Mouse (Mus musculus): ENCODE data around the gene Shank1. TPM values are rescaled to one million over a fixed set of nuclear protein-coding genes. Genes with fewer than 3 reads are reported as not detected.
A peak's percentile ranks its signal among the peaks of the same experiment; 100 is the strongest.

Gene Shank1
- polyA plus RNA-seq, 1 experiment = 0.66 TPM

DNA sequence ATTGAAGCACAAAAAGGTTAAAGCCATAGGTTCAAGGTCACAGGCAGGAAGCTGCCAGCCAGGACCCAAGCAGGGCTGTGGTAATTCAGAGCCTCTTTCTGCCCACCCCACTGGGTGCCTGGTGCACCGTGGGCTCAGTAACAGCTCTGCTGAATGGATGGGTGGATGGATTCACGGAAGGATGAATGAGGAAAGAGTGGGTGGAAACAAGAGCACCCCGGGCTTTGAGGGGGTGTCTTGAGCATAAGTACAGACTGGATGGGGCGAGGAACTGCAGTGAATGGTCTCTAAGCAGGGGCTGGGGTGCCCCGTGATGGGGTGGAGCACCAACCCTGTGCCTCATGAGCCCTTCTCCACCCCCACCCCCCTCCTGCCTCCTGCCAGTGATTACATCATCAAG is 31.7 kb downstream of the Shank1 start:
- TF ChIP-seq CTCF (conservative IDR thresholded peaks at IDR 0.05; ENCODE audit: insufficient read depth, insufficient read length, low read depth, low read length) = no peak
- TF ChIP-seq POLR2A (IDR thresholded peaks at IDR 0.05; ENCODE audit: low read depth, low read length) = no peak
- no peak overlapping the region for H3K4me3 ChIP-seq (ENCODE audit: insufficient read depth, low read depth, low read length)
- H3K27me3 ChIP-seq (replicated peaks; ENCODE audit: control insufficient read depth, insufficient read depth, low read length) = no peaks in the 10 kb centered on the region
- no peak for DNase-seq
- no peaks in the 10 kb centered on the region for H3K36me3 ChIP-seq (ENCODE audit: control insufficient read depth, insufficient read depth, low read length)
- WGBS = 73% methylated on average over 5 of the region's 5 CpGs
- H3K27ac ChIP-seq (ENCODE audit: insufficient read depth, low read depth, low read length) = no peak overlapping the region
- no peaks in the 10 kb centered on the region for H3K4me1 ChIP-seq (ENCODE audit: control insufficient read depth, insufficient read depth, low read length)

DNA sequence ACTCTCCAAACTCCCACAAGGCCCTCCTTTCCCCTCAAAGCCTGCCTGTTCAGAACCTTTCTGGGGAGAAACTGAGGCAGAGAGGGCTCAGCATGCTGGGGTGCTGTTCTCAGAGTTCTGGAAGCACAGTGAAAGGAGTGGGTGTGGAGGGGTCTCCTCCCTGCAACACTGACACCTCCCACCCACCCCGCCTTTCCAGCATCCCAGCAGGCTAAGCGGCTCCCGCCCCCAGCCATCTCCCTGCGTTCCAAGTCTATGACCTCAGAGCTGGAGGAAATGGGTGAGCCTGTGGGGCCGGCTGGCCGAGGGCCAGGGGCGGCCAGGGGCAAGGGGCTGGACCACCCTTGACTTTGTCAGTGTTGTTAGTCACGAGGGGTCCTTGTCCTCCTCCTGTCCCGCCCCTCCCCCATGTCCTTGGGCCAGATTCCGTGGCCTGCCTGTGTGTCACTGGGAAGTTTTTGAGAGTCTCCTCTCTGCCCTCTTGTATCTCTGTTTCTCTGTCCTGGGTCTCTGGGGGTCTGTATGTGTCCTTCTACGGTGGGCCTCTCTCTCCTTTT is 33.5 kb downstream of the Shank1 start:
- TF ChIP-seq CTCF (conservative IDR thresholded peaks at IDR 0.05; ENCODE audit: insufficient read depth, insufficient read length, low read depth, low read length) (no peak), POLR2A (IDR thresholded peaks at IDR 0.05; ENCODE audit: low read depth, low read length) (no peak)
- Histone ChIP-seq H3K27ac (ENCODE audit: insufficient read depth, low read depth, low read length) (no peak overlapping the region), H3K4me1 (ENCODE audit: control insufficient read depth, insufficient read depth, low read length) (no peaks in the 10 kb centered on the region), H3K36me3 (ENCODE audit: control insufficient read depth, insufficient read depth, low read length) (no peaks in the 10 kb centered on the region), H3K27me3 (replicated peaks; ENCODE audit: control insufficient read depth, insufficient read depth, low read length) (no peaks in the 10 kb centered on the region), H3K4me3 (ENCODE audit: insufficient read depth, low read depth, low read length) (no peak overlapping the region)
- DNase-seq = no peak
- 19% methylated on average over 11 of the region's 11 CpGs for WGBS

DNA sequence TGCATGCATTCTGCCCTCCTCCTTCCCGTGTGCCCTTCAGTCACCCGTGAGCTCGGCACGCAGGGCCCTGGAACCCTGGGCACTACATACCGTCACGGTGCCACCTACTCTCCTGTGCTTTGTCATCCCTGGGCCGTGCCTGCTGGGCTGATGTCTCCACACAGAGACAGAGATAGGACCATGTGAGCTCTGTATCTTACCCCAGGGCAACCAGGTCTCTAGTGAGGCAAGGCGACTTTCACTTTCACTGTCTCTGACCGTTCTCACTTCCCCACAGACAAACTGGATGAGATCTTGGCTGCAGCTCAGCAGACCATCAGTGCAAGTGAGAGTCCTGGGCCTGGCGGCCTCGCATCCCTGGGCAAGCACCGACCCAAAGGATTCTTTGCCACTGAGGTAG is 34.6 kb downstream of the Shank1 start:
- Histone ChIP-seq H3K4me3 (ENCODE audit: insufficient read depth, low read depth, low read length) (no peak overlapping the region), H3K27ac (ENCODE audit: insufficient read depth, low read depth, low read length) (no peak overlapping the region), H3K4me1 (ENCODE audit: control insufficient read depth, insufficient read depth, low read length) (no peaks in the 10 kb centered on the region), H3K36me3 (ENCODE audit: control insufficient read depth, insufficient read depth, low read length) (no peaks in the 10 kb centered on the region), H3K27me3 (replicated peaks; ENCODE audit: control insufficient read depth, insufficient read depth, low read length) (no peaks in the 10 kb centered on the region)
- no peak for DNase-seq
- WGBS = 70% methylated on average over 12 of the region's 12 CpGs
- TF ChIP-seq CTCF (conservative IDR thresholded peaks at IDR 0.05; ENCODE audit: insufficient read depth, insufficient read length, low read depth, low read length) (no peak), POLR2A (IDR thresholded peaks at IDR 0.05; ENCODE audit: low read depth, low read length) (no peak)

DNA sequence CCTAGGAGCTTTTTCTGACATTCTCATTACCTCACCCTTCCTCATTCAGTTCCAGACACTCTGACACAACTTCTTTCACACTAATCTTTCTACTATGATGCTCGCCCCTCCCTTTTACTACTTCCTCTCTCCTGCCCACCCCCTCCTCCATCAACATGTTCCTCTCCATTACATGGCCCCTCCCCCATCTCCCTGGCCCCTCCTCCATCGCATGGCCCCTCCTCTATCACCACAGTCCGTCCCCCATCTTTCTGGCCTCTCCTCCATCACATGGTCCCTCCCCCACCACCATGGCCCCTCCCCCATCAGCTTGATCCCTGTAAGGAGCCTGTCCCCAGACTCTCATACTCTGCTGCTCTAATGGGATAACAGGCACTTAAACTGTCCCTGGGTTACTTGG is 39.0 kb downstream of the Shank1 start:
- Histone ChIP-seq H3K4me1 (ENCODE audit: control insufficient read depth, insufficient read depth, low read length) (no peaks in the 10 kb centered on the region), H3K36me3 (ENCODE audit: control insufficient read depth, insufficient read depth, low read length) (no peaks in the 10 kb centered on the region), H3K27ac (ENCODE audit: insufficient read depth, low read depth, low read length) (no peak overlapping the region), H3K27me3 (replicated peaks; ENCODE audit: control insufficient read depth, insufficient read depth, low read length) (peaks cover 2% of the 10 kb centered on the region; the same call in 1 of the 2 replicates), H3K4me3 (ENCODE audit: insufficient read depth, low read depth, low read length) (no peak overlapping the region)
- 33% methylated on average over 3 of the region's 3 CpGs for WGBS
- no peak for TF ChIP-seq POLR2A (IDR thresholded peaks at IDR 0.05; ENCODE audit: low read depth, low read length)
- TF ChIP-seq CTCF (conservative IDR thresholded peaks at IDR 0.05; ENCODE audit: insufficient read depth, insufficient read length, low read depth, low read length) = no peak
- no peak for DNase-seq

DNA sequence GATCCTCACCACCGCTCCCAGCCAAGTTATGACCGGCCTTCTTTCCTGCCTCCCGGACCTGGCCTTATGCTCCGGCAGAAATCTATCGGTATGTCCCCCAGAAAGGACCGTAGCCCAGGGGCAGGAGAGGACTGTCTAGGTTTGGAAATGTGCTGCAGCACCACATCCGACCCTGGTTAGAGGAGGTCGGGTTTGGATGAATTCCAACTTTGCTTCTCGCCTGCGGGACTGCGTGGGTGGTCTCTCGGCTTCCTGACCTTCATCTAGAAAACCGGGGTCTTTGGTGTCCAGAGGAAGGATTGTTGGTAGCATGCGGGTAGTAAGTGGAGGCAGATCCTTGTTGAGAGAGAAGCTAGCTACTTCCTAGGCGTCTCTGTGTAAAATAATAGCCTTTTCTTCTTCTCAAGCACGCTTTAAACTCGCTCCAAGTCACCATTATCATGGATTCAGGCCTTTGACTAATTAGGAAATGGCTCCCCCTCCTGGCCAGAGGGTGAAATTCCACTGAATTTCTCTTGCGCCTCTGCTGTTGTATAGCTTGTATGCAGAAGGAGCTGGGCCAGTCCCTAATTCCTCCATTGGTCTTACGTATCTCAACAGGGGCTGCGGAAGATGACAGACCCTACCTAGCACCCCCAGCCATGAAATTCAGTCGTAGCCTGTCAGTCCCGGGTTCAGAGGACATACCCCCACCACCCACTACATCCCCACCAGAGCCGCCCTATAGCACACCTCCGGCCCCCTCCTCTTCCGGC is 41.1 kb downstream of the Shank1 start:
- DNase-seq = peak; percentile 86
- H3K4me3 ChIP-seq (ENCODE audit: insufficient read depth, low read depth, low read length) = no peak overlapping the region
- H3K27me3 ChIP-seq (replicated peaks; ENCODE audit: control insufficient read depth, insufficient read depth, low read length) = peaks cover 2% of the 10 kb centered on the region; the same call in 1 of the 2 replicates
- TF ChIP-seq POLR2A (IDR thresholded peaks at IDR 0.05; ENCODE audit: low read depth, low read length) (no peak), CTCF (conservative IDR thresholded peaks at IDR 0.05; ENCODE audit: insufficient read depth, insufficient read length, low read depth, low read length) (peak; percentile 73)
- no peak overlapping the region for H3K27ac ChIP-seq (ENCODE audit: insufficient read depth, low read depth, low read length)
- no peaks in the 10 kb centered on the region for H3K4me1 ChIP-seq (ENCODE audit: control insufficient read depth, insufficient read depth, low read length)
- H3K36me3 ChIP-seq (ENCODE audit: control insufficient read depth, insufficient read depth, low read length) = no peaks in the 10 kb centered on the region
- WGBS = 4% methylated on average over 25 of the region's 25 CpGs

DNA sequence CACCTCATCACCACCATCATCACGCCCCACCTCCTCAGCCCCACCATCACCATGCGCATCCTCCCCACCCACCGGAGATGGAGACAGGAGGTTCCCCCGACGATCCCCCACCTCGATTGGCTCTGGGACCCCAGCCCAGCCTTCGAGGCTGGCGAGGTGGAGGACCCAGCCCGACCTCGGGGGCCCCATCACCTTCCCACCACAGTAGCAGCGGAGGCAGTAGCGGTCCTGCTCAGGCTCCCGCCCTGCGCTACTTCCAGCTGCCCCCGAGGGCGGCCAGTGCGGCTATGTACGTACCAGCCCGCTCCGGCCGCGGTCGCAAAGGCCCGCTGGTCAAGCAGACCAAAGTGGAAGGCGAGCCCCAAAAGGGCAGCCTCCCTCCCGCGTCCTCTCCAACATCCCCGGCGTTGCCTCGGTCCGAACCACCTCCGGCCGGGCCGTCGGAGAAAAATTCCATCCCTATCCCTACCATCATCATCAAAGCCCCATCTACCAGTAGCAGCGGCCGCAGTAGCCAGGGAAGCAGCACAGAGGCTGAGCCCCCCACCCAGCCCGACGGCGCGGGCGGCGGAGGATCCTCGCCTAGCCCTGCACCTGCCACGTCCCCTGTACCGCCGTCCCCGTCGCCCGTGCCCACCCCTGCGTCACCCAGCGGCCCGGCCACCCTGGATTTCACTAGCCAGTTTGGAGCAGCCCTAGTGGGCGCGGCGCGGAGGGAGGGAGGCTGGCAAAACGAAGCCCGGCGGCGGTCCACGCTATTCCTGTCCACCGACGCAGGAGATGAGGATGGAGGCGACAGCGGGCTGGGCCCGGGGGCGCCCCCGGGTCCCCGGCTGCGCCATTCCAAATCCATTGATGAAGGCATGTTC is 42.1 kb downstream of the Shank1 start:
- WGBS = 4% methylated on average over 71 of the region's 71 CpGs
- Histone ChIP-seq H3K4me3 (ENCODE audit: insufficient read depth, low read depth, low read length) (no peak overlapping the region), H3K4me1 (ENCODE audit: control insufficient read depth, insufficient read depth, low read length) (no peaks in the 10 kb centered on the region), H3K27me3 (replicated peaks; ENCODE audit: control insufficient read depth, insufficient read depth, low read length) (peaks cover 2% of the 10 kb centered on the region; the same call in 1 of the 2 replicates), H3K36me3 (ENCODE audit: control insufficient read depth, insufficient read depth, low read length) (no peaks in the 10 kb centered on the region), H3K27ac (ENCODE audit: insufficient read depth, low read depth, low read length) (no peak overlapping the region)
- TF ChIP-seq CTCF (conservative IDR thresholded peaks at IDR 0.05; ENCODE audit: insufficient read depth, insufficient read length, low read depth, low read length) (no peak), POLR2A (IDR thresholded peaks at IDR 0.05; ENCODE audit: low read depth, low read length) (no peak)
- DNase-seq = no peak

All from kidney, adult 2 months (tissue).